Mouse (Mus musculus) embryonic stem cell, embryonic (primary cell): ENCODE measurements around the gene Hck.

Experiments
- CTCF ChIA-PET, 4 experiments: fragments of 300-600 bp in 2 of 4; fragments of 350-600 bp in 2 of 4; sonication (Branson Sonifier 250); formaldehyde crosslinking; loops; one replicate each; lab custom pipeline; 2022; ENCODE audit warnings: inconsistent platforms in 2 of 4; lab: Charles Lee
- POLR2A ChIA-PET, 4 experiments: fragments of 300-600 bp in 2 of 4; fragments of 350-600 bp in 2 of 4; sonication (Branson Sonifier 250); formaldehyde crosslinking; loops; one replicate each; lab custom pipeline; 2022; ENCODE audit warnings: antibody characterized with exemption in 4 of 4, inconsistent platforms in 1 of 4; lab: Charles Lee

Gene Hck

DNA sequence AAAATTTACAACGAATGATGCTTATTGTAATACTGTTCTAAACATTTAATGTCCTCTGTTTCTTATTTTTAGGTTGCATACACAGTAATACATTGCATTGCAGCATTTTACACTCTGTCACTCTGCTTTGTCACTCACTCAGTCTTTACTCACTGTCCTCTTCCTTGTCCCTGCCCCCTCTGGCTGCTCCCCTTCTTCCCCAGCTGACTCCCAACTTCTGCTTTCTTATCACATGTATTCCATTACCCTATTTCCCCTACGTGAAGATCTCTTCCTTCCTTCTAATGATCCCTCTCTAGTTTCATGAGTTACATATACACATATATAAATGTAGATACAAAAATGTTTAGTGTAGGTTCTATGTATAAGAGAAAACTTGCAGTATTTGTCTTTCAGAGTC, 90.8 kb downstream of the Hck start:
- POLR2A ChIA-PET, result interaction anchor here in 2 of 4 experiments (1.0 to 1.6 kb wide), 4 partner anchors 10 to 38 kb away, joined by 3 to 11 read pairs (median 4); partner anchors contain the start of gene Tm9sf4 (in 1 of the 2)
- CTCF ChIA-PET, result no interaction called here
